Mouse (Mus musculus) large intestine, adult 2 months (tissue): ENCODE measurements at regions not wholly inside any gene's neighbourhood (a gene's known extent, or its start where the extent isn't known, plus 50 kb on each side); places are given as distances from the start of the nearest gene placed in this dataset.

ENCODE experiments used
- DNase-seq: peaks from one replicate; pipeline ENCODE4 v3.0.0-alpha.2; 2012; ENCODE audit warnings: low read depth, low spot score
- WGBS: fragments of 180-500 bp; shearing (Covaris S2); methylation state at CpG from one replicate; pipeline ENCODE4 v1.1.7; 2018; 5-methylcytosine and 5-hydroxymethylcytosine counted together

DNA sequence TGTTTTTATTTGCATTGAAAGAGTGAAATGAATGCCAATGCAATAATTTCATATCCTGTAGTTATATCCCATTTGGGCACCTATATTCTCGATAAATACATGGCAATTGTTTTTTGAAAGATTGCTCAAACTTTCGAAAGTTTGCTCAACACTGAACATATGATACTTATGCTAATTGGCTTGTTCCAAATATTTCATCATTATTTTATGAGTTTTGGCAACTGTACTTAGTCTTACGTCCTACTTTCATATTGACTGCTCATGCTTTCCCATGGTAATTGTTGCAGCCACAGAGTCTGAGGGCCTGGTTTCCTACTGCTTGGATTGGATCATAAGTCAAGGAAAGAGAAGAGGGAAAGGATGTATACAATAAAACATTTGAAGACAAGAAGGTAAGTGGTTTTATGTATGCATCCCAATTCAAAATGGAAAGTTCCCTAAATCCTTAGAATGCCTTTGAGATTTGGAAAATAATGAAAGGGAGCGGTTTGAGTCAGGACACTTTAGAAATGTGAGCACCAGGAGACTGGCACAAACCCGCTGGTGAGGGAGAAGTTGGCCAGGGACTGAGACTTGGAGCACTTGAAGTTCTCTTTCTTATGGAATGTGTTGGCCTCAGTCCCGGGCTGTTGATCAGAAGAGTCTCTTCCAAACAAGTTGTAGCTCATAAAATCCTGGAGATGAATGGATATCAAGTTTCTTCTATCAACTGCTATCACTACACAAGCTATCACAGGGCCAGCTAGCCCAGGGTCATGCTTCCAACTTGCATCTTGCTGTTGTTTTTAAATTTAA lies 63.8 kb upstream of the Cblb start:
- WGBS = 73% methylated on average over 6 of the region's 6 CpGs
- DNase-seq = no peak
